Mouse (Mus musculus): ENCODE measurements at regions not wholly inside any gene's neighbourhood (a gene's known extent, or its start where the extent isn't known, plus 50 kb on each side); places are given as distances from the start of the nearest gene placed in this dataset.

GRCm38 (mm10) chr3:117155274-117155673 lies 186.5 kb upstream of the Palmd start:
- no peak for ATAC-seq (ENCODE audit: insufficient read depth)
- Histone ChIP-seq H3K9me3 (ENCODE audit: control insufficient read depth, low read length) (no peaks in the 10 kb centered on the region), H3K36me3 (replicated peaks; ENCODE audit: control insufficient read depth, insufficient read depth, low read depth) (no peaks in the 10 kb centered on the region), H3K9ac (replicated peaks) (no peak overlapping the region), H3K4me3 (ENCODE audit: insufficient read depth in 1 of 2, low read depth in 2 of 2, low read length in 2 of 2) (no peak overlapping the region), H3K27me3 (ENCODE audit: control insufficient read depth, insufficient read depth, low read length) (no peaks in the 10 kb centered on the region), H3K4me2 (ENCODE audit: low read depth) (no peak overlapping the region), H3K4me1 (replicated peaks; ENCODE audit: control insufficient read depth in 2 of 2, insufficient read depth in 2 of 2, low read length in 1 of 2) (no peaks in the 10 kb centered on the region), H3K27ac (no peak overlapping the region)
- 72% methylated on average over 6 of the region's 6 CpGs for WGBS (ENCODE audit: insufficient replicate concordance)
- DNase-seq (ENCODE audit: low read depth in 3 of 3, low spot score in 3 of 3) = no peak
- TF ChIP-seq CTCF (IDR thresholded peaks at IDR 0.05; ENCODE audit: low read depth) (no peak), EP300 (IDR thresholded peaks at IDR 0.05; ENCODE audit: low read depth) (no peak)

- Histone ChIP-seq H3K36me3 (replicated peaks; ENCODE audit: control insufficient read depth, insufficient read depth, low read depth) (no peaks in the 10 kb centered on the region), H3K4me2 (ENCODE audit: low read depth) (no peak overlapping the region), H3K27ac (no peak overlapping the region), H3K4me1 (replicated peaks; ENCODE audit: control insufficient read depth in 2 of 2, insufficient read depth in 2 of 2, low read length in 1 of 2) (no peaks in the 10 kb centered on the region), H3K4me3 (ENCODE audit: insufficient read depth in 1 of 2, low read depth in 2 of 2, low read length in 2 of 2) (no peak overlapping the region), H3K27me3 (ENCODE audit: control insufficient read depth, insufficient read depth, low read length) (no peaks in the 10 kb centered on the region), H3K9ac (replicated peaks) (no peak overlapping the region), H3K9me3 (ENCODE audit: control insufficient read depth, low read length) (no peaks in the 10 kb centered on the region)
- TF ChIP-seq CTCF (IDR thresholded peaks at IDR 0.05; ENCODE audit: low read depth) (no peak), EP300 (IDR thresholded peaks at IDR 0.05; ENCODE audit: low read depth) (no peak)
- DNase-seq (ENCODE audit: low read depth in 3 of 3, low spot score in 3 of 3) = no peak
- ATAC-seq (ENCODE audit: insufficient read depth) = no peak
- WGBS (ENCODE audit: insufficient replicate concordance) = 40% methylated on average over 2 of the region's 2 CpGs
Observed at GRCm38 (mm10) chr3:117153011-117153473, 184.3 kb upstream of the Palmd start.

- 55% methylated on average over 8 of the region's 8 CpGs for WGBS (ENCODE audit: insufficient replicate concordance)
- Histone ChIP-seq H3K27me3 (ENCODE audit: control insufficient read depth, insufficient read depth, low read length) (no peaks in the 10 kb centered on the region), H3K4me2 (ENCODE audit: low read depth) (no peak overlapping the region), H3K4me3 (ENCODE audit: insufficient read depth in 1 of 2, low read depth in 2 of 2, low read length in 2 of 2) (no peak overlapping the region), H3K9ac (replicated peaks) (no peak overlapping the region), H3K27ac (no peak overlapping the region), H3K4me1 (replicated peaks; ENCODE audit: control insufficient read depth in 2 of 2, insufficient read depth in 2 of 2, low read length in 1 of 2) (no peaks in the 10 kb centered on the region), H3K9me3 (ENCODE audit: control insufficient read depth, low read length) (no peaks in the 10 kb centered on the region), H3K36me3 (replicated peaks; ENCODE audit: control insufficient read depth, insufficient read depth, low read depth) (no peaks in the 10 kb centered on the region)
- TF ChIP-seq EP300 (IDR thresholded peaks at IDR 0.05; ENCODE audit: low read depth) (no peak), CTCF (IDR thresholded peaks at IDR 0.05; ENCODE audit: low read depth) (no peak)
- DNase-seq (ENCODE audit: low read depth in 3 of 3, low spot score in 3 of 3) = no peak
- ATAC-seq (ENCODE audit: insufficient read depth) = no peak
Observed at GRCm38 (mm10) chr3:117152414-117152813, 183.6 kb upstream of the Palmd start.

GRCm38 (mm10) chr3:117147414-117147813 lies 178.6 kb upstream of the Palmd start:
- ATAC-seq (ENCODE audit: insufficient read depth) = no peak
- no peak for TF ChIP-seq EP300 (IDR thresholded peaks at IDR 0.05; ENCODE audit: low read depth)
- 0 out of 2 replicates have a peak, but pooled peaks have one; percentile 23 for TF ChIP-seq CTCF (IDR thresholded peaks at IDR 0.05; ENCODE audit: low read depth)
- WGBS (ENCODE audit: insufficient replicate concordance) = 55% methylated on average over 2 of the region's 2 CpGs

GRCm38 (mm10) chr3:117139835-117140234 lies 171.0 kb upstream of the Palmd start:
- Histone ChIP-seq H3K27me3 (ENCODE audit: control insufficient read depth, insufficient read depth, low read length) (no peaks in the 10 kb centered on the region), H3K4me1 (replicated peaks; ENCODE audit: control insufficient read depth in 2 of 2, insufficient read depth in 2 of 2, low read length in 1 of 2) (no peaks in the 10 kb centered on the region), H3K27ac (no peak overlapping the region), H3K9ac (replicated peaks) (no peak overlapping the region), H3K4me3 (ENCODE audit: insufficient read depth in 1 of 2, low read depth in 2 of 2, low read length in 2 of 2) (no peak overlapping the region), H3K9me3 (ENCODE audit: control insufficient read depth, low read length) (no peaks in the 10 kb centered on the region), H3K36me3 (replicated peaks; ENCODE audit: control insufficient read depth, insufficient read depth, low read depth) (no peaks in the 10 kb centered on the region), H3K4me2 (ENCODE audit: low read depth) (no peak overlapping the region)
- no peak for ATAC-seq (ENCODE audit: insufficient read depth)
- DNase-seq (ENCODE audit: low read depth in 3 of 3, low spot score in 3 of 3) = no peak
- no peak for TF ChIP-seq CTCF (IDR thresholded peaks at IDR 0.05; ENCODE audit: low read depth)
- TF ChIP-seq EP300 (IDR thresholded peaks at IDR 0.05; ENCODE audit: low read depth) = no peak
- 29% methylated on average over 2 of the region's 2 CpGs for WGBS (ENCODE audit: insufficient replicate concordance)

More at GRCm38 (mm10) chr3:117147414-117147813, 178.6 kb upstream of the Palmd start:
- DNase-seq (ENCODE audit: low read depth in 3 of 3, low spot score in 3 of 3) = no peak
- no peaks in the 10 kb centered on the region for H3K4me1 ChIP-seq (replicated peaks; ENCODE audit: control insufficient read depth in 2 of 2, insufficient read depth in 2 of 2, low read length in 1 of 2)
- no peak overlapping the region for H3K4me2 ChIP-seq (ENCODE audit: low read depth)
- no peaks in the 10 kb centered on the region for H3K9me3 ChIP-seq (ENCODE audit: control insufficient read depth, low read length)
- H3K36me3 ChIP-seq (replicated peaks; ENCODE audit: control insufficient read depth, insufficient read depth, low read depth) = no peaks in the 10 kb centered on the region
- H3K9ac ChIP-seq (replicated peaks) = no peak overlapping the region
- H3K27me3 ChIP-seq (ENCODE audit: control insufficient read depth, insufficient read depth, low read length) = no peaks in the 10 kb centered on the region
- H3K27ac ChIP-seq = no peak overlapping the region
- no peak overlapping the region for H3K4me3 ChIP-seq (ENCODE audit: insufficient read depth in 1 of 2, low read depth in 2 of 2, low read length in 2 of 2)
